Mouse (Mus musculus): ENCODE data around the gene Apaf1. TPM values are rescaled to one million over a fixed set of nuclear protein-coding genes. Genes with fewer than 3 reads are reported as not detected.

The Apaf1 gene
- polyA plus RNA-seq, 1 experiment from 2014 or later: 26.9 TPM

GRCm38 (mm10) chr10:91060742-91061141 lies 21.8 kb downstream of the Apaf1 start:
- Histone ChIP-seq H3K4me2 (no peak overlapping the region), H3K9me3 (ENCODE audit: low read depth, low read length) (no peaks in the 10 kb centered on the region), H3K9ac (no peak overlapping the region), H3K27ac (ENCODE audit: low read depth) (no peak overlapping the region), H3K36me3 (ENCODE audit: insufficient read depth) (peaks cover 60% of the 10 kb centered on the region), H3K4me1 (ENCODE audit: insufficient read depth) (no peaks in the 10 kb centered on the region), H3K4me3 (ENCODE audit: low read depth, low read length) (no peak overlapping the region), H3K27me3 (ENCODE audit: insufficient read depth, low read length) (no peaks in the 10 kb centered on the region)
- ATAC-seq (ENCODE audit: insufficient read depth): peak; percentile 31; the same call in 1 of the 2 replicates
- TF ChIP-seq CTCF (IDR thresholded peaks at IDR 0.05; ENCODE audit: low read depth): peak; percentile 44
- peak; percentile 29 for DNase-seq
- 36% methylated on average over 5 of the region's 5 CpGs for WGBS

- H3K27me3 ChIP-seq (ENCODE audit: insufficient read depth, low read length): no peaks in the 10 kb centered on the region
- DNase-seq: no peak
- H3K27ac ChIP-seq (ENCODE audit: low read depth): no peak overlapping the region
- peaks cover 57% of the 10 kb centered on the region for H3K36me3 ChIP-seq (ENCODE audit: insufficient read depth)
- no peak overlapping the region for H3K4me2 ChIP-seq
- no peak overlapping the region for H3K4me3 ChIP-seq (ENCODE audit: low read depth, low read length)
- no peak for ATAC-seq (ENCODE audit: insufficient read depth)
- no peak for TF ChIP-seq CTCF (IDR thresholded peaks at IDR 0.05; ENCODE audit: low read depth)
- H3K9me3 ChIP-seq (ENCODE audit: low read depth, low read length): no peaks in the 10 kb centered on the region
- H3K4me1 ChIP-seq (ENCODE audit: insufficient read depth): no peaks in the 10 kb centered on the region
- H3K9ac ChIP-seq: no peak overlapping the region
Measured at GRCm38 (mm10) chr10:91052734-91053133, 29.8 kb downstream of the Apaf1 start.

- no peaks in the 10 kb centered on the region for H3K9me3 ChIP-seq (ENCODE audit: low read depth, low read length)
- H3K4me1 ChIP-seq (ENCODE audit: insufficient read depth): no peaks in the 10 kb centered on the region
- DNase-seq (no peak), ATAC-seq (ENCODE audit: insufficient read depth) (no peak)
- H3K9ac ChIP-seq: no peak overlapping the region
- no peak overlapping the region for H3K4me3 ChIP-seq (ENCODE audit: low read depth, low read length)
- 96% methylated on average over 3 of the region's 3 CpGs for WGBS
- no peak overlapping the region for H3K4me2 ChIP-seq
- no peak for TF ChIP-seq CTCF (IDR thresholded peaks at IDR 0.05; ENCODE audit: low read depth)
- peaks cover 65% of the 10 kb centered on the region for H3K36me3 ChIP-seq (ENCODE audit: insufficient read depth)
- no peaks in the 10 kb centered on the region for H3K27me3 ChIP-seq (ENCODE audit: insufficient read depth, low read length)
- no peak overlapping the region for H3K27ac ChIP-seq (ENCODE audit: low read depth)
Measured at GRCm38 (mm10) chr10:91051156-91051555, 31.4 kb downstream of the Apaf1 start.

DNA sequence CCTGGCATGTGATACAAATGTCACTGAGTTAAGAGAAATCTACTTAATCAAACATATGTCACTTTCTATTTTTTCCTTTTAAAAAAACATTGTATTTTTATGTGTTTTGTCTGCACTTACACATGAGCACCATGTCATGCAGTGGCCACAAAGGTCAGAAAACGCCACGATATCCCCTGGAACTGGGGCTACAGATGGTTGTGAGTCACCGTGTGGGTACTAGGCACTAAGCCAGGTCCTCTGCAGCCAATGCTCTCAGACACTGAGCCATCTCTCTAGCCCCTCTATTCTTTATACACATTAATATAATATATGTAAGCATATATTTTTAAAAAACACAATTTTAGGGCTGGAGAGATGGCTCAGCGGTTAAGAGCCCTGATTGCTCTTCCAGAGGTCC lies 32.9 kb downstream of the Apaf1 start:
- DNase-seq: no peak
- peaks cover 56% of the 10 kb centered on the region for H3K36me3 ChIP-seq (ENCODE audit: insufficient read depth)
- no peak overlapping the region for H3K27ac ChIP-seq (ENCODE audit: low read depth)
- no peak overlapping the region for H3K4me3 ChIP-seq (ENCODE audit: low read depth, low read length)
- no peak overlapping the region for H3K9ac ChIP-seq
- no peaks in the 10 kb centered on the region for H3K4me1 ChIP-seq (ENCODE audit: insufficient read depth)
- WGBS: 79% methylated on average over 4 of the region's 4 CpGs
- no peak for ATAC-seq (ENCODE audit: insufficient read depth)
- H3K27me3 ChIP-seq (ENCODE audit: insufficient read depth, low read length): no peaks in the 10 kb centered on the region
- no peaks in the 10 kb centered on the region for H3K9me3 ChIP-seq (ENCODE audit: low read depth, low read length)
- no peak overlapping the region for H3K4me2 ChIP-seq
- no peak for TF ChIP-seq CTCF (IDR thresholded peaks at IDR 0.05; ENCODE audit: low read depth)

DNA sequence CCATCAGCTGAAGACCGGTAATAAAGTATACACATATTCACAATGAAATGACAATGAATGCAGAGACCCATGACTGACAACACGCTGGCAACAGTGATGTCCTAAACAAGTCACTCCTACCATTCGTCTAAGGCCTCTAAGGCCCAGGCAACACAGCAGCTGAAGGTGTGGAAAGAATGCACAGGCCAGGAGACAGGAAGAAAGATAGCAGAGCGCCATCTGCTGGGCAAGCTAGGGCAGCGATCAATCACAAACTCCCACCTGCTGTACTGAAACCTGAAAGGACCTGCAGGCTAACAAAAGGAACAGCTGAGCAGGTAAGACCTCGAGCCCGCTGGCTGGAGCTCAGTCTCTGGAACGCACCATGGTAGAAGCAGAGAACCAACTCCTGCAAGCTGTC lies 48.6 kb downstream of the Apaf1 start:
- no peak overlapping the region for H3K9ac ChIP-seq
- no peak overlapping the region for H3K27ac ChIP-seq (ENCODE audit: low read depth)
- DNase-seq: peak; percentile 67
- no peaks in the 10 kb centered on the region for H3K4me1 ChIP-seq (ENCODE audit: insufficient read depth)
- ATAC-seq (ENCODE audit: insufficient read depth): peak; percentile 73
- H3K4me2 ChIP-seq: no peak overlapping the region
- TF ChIP-seq CTCF (IDR thresholded peaks at IDR 0.05; ENCODE audit: low read depth): peak; percentile 81
- no peaks in the 10 kb centered on the region for H3K27me3 ChIP-seq (ENCODE audit: insufficient read depth, low read length)
- peaks cover 43% of the 10 kb centered on the region for H3K36me3 ChIP-seq (ENCODE audit: insufficient read depth)
- 25% methylated on average over 8 of the region's 8 CpGs for WGBS
- H3K4me3 ChIP-seq (ENCODE audit: low read depth, low read length): no peak overlapping the region
- H3K9me3 ChIP-seq (ENCODE audit: low read depth, low read length): no peaks in the 10 kb centered on the region

- Histone ChIP-seq H3K4me1 (ENCODE audit: insufficient read depth) (no peaks in the 10 kb centered on the region), H3K27me3 (ENCODE audit: insufficient read depth, low read length) (no peaks in the 10 kb centered on the region), H3K27ac (ENCODE audit: low read depth) (no peak overlapping the region), H3K4me3 (ENCODE audit: low read depth, low read length) (no peak overlapping the region), H3K4me2 (no peak overlapping the region), H3K9ac (no peak overlapping the region), H3K9me3 (ENCODE audit: low read depth, low read length) (no peaks in the 10 kb centered on the region), H3K36me3 (ENCODE audit: insufficient read depth) (peaks cover 34% of the 10 kb centered on the region)
- peak; percentile 88 for TF ChIP-seq CTCF (IDR thresholded peaks at IDR 0.05; ENCODE audit: low read depth)
- ATAC-seq (ENCODE audit: insufficient read depth) (peak; percentile 81), DNase-seq (peak; percentile 87)
- WGBS: 14% methylated on average over 4 of the region's 4 CpGs
Measured at GRCm38 (mm10) chr10:91032399-91032798, 50.2 kb downstream of the Apaf1 start.

DNA sequence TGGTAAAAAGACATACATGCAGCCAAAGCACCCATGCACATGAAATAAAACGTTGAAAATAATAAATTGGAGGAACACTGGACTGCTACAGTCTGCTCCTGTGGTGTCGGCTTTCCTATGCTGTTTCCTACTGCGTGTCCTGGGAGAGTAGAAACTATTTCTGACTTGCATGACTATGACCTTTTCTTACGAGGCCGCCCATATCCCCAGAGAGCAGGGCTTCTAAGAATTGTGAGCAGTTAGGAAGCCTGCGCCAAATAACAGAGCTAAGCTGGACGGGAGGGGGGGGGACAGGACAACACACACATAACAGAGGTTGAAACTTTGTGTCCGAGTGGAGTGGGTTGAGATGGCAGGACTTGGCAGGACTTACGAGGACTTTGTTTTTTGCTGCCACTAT lies 51.4 kb downstream of the Apaf1 start:
- Histone ChIP-seq H3K4me1 (ENCODE audit: insufficient read depth) (no peaks in the 10 kb centered on the region), H3K4me2 (no peak overlapping the region), H3K9ac (no peak overlapping the region), H3K9me3 (ENCODE audit: low read depth, low read length) (no peaks in the 10 kb centered on the region), H3K27ac (ENCODE audit: low read depth) (no peak overlapping the region), H3K4me3 (ENCODE audit: low read depth, low read length) (no peak overlapping the region), H3K27me3 (ENCODE audit: insufficient read depth, low read length) (no peaks in the 10 kb centered on the region), H3K36me3 (ENCODE audit: insufficient read depth) (peaks cover 23% of the 10 kb centered on the region)
- ATAC-seq (ENCODE audit: insufficient read depth) (no peak), DNase-seq (no peak)
- TF ChIP-seq CTCF (IDR thresholded peaks at IDR 0.05; ENCODE audit: low read depth): no peak
- 87% methylated on average over 9 of the region's 9 CpGs for WGBS

GRCm38 (mm10) chr10:91029002-91029539 lies 53.5 kb downstream of the Apaf1 start:
- Histone ChIP-seq H3K27ac (ENCODE audit: low read depth) (no peak overlapping the region), H3K4me2 (no peak overlapping the region), H3K4me3 (ENCODE audit: low read depth, low read length) (no peak overlapping the region), H3K9ac (no peak overlapping the region), H3K36me3 (ENCODE audit: insufficient read depth) (peaks cover 16% of the 10 kb centered on the region; the same call in 1 of the 2 replicates), H3K9me3 (ENCODE audit: low read depth, low read length) (no peaks in the 10 kb centered on the region), H3K4me1 (ENCODE audit: insufficient read depth) (no peaks in the 10 kb centered on the region), H3K27me3 (ENCODE audit: insufficient read depth, low read length) (no peaks in the 10 kb centered on the region)
- DNase-seq: no peak
- ATAC-seq (ENCODE audit: insufficient read depth): no peak
- no peak for TF ChIP-seq CTCF (IDR thresholded peaks at IDR 0.05; ENCODE audit: low read depth)

Measured in lung, embryonic 14.5 days (tissue).